Mouse (Mus musculus) liver, adult 2 months (tissue): ENCODE measurements at regions not wholly inside any gene's neighbourhood (a gene's known extent, or its start where the extent isn't known, plus 50 kb on each side); places are given as distances from the start of the nearest gene placed in this dataset.

Source experiments
- DNase-seq: peaks from one replicate; pipeline ENCODE4 v3.0.0-alpha.2; 2011; ENCODE audit warnings: low read depth, low spot score; ENCODE audit errors: extremely low read depth
- H3K27ac ChIP-seq: fragments of 200-500 bp; replicated peaks from 2 replicates; pipeline ENCODE4 v1.5.1; 2012; ENCODE audit warnings: low read depth, mild to moderate bottlenecking, control low read depth, inconsistent platforms, low read length; ENCODE audit not compliant: insufficient read depth
- H3K27me3 ChIP-seq: fragments of 200-500 bp; 2 replicates; pipeline ENCODE4 v1.6.1; 2012; ENCODE audit warnings: mild to moderate bottlenecking, moderate library complexity, low read length, inconsistent platforms; ENCODE audit not compliant: control insufficient read depth, insufficient read depth
- H3K36me3 ChIP-seq: fragments of 200-500 bp; 2 replicates; pipeline ENCODE4 v1.6.1; 2012; ENCODE audit warnings: low read length, inconsistent platforms; ENCODE audit not compliant: control insufficient read depth, insufficient read depth
- H3K4me1 ChIP-seq: fragments of 200-500 bp; 2 replicates; pipeline ENCODE4 v1.6.1; 2011; ENCODE audit warnings: low read length; ENCODE audit not compliant: control insufficient read depth, insufficient read depth
- H3K4me3 ChIP-seq: fragments of 200-500 bp; 2 replicates; pipeline ENCODE4 v1.5.1; 2011; ENCODE audit warnings: low read depth, mild to moderate bottlenecking, control low read depth, low read length, moderate library complexity; ENCODE audit not compliant: insufficient read depth
- H3K79me2 ChIP-seq: fragments of 200-500 bp; 2 replicates; pipeline ENCODE4 v1.6.1; 2012; ENCODE audit warnings: inconsistent platforms, mild to moderate bottlenecking, low read length, moderate library complexity; ENCODE audit not compliant: control insufficient read depth, insufficient read depth
- H3K9ac ChIP-seq: fragments of 200-500 bp; 2 replicates; pipeline ENCODE4 v1.6.1; 2012; ENCODE audit warnings: low read depth, mild to moderate bottlenecking, control low read depth, inconsistent platforms, low read length
- CTCF ChIP-seq: fragments of 200-500 bp; IDR thresholded peaks from 2 replicates; pipeline ENCODE4 v1.5.1; 2011; ENCODE audit warnings: low read depth, low read length, control low read depth
- POLR2A ChIP-seq: fragments of 200-500 bp; IDR thresholded peaks from 2 replicates; pipeline ENCODE4 v1.6.1; 2011; ENCODE audit warnings: low read length, control low read depth; ENCODE audit not compliant: insufficient read depth; ENCODE audit errors: extremely low read depth
- WGBS: fragments of 180-500 bp; shearing (Covaris S2); methylation state at CpG from one replicate; pipeline ENCODE4 v1.1.7; 2018; 5-methylcytosine and 5-hydroxymethylcytosine counted together

GRCm38 (mm10) chr8:92747086-92747485 lies 73.0 kb downstream of the Irx6 start:
- Histone ChIP-seq H3K4me1 (no peaks in the 10 kb centered on the region), H3K27me3 (no peaks in the 10 kb centered on the region), H3K9ac (no peak overlapping the region), H3K27ac (no peak overlapping the region), H3K4me3 (no peak overlapping the region), H3K79me2 (no peaks in the 10 kb centered on the region), H3K36me3 (no peaks in the 10 kb centered on the region)
- no peak for TF ChIP-seq CTCF
- DNase-seq = no peak
- 70% methylated on average over 7 of the region's 7 CpGs for WGBS

- Histone ChIP-seq H3K4me3 (no peak overlapping the region), H3K79me2 (no peaks in the 10 kb centered on the region), H3K4me1 (no peaks in the 10 kb centered on the region), H3K36me3 (no peaks in the 10 kb centered on the region), H3K27ac (no peak overlapping the region), H3K9ac (no peak overlapping the region), H3K27me3 (no peaks in the 10 kb centered on the region)
- 78% methylated on average over 6 of the region's 6 CpGs for WGBS
- TF ChIP-seq CTCF (no peak), POLR2A (no peak)
- no peak for DNase-seq
Observed at GRCm38 (mm10) chr8:92747951-92748350, 73.9 kb downstream of the Irx6 start.

- Histone ChIP-seq H3K27me3 (peaks cover 7% of the 10 kb centered on the region; the same call in 1 of the 2 replicates), H3K79me2 (no peaks in the 10 kb centered on the region), H3K9ac (no peak overlapping the region), H3K36me3 (no peaks in the 10 kb centered on the region), H3K4me3 (no peak overlapping the region), H3K4me1 (no peaks in the 10 kb centered on the region), H3K27ac (no peak overlapping the region)
- DNase-seq = no peak
- no peak for TF ChIP-seq POLR2A
- no peak for TF ChIP-seq CTCF
- WGBS = 67% methylated on average over 3 of the region's 3 CpGs
Observed at GRCm38 (mm10) chr8:92759848-92760247, 67.2 kb upstream of the Mmp2 start.

GRCm38 (mm10) chr8:92760933-92761332 lies 66.2 kb upstream of the Mmp2 start:
- Histone ChIP-seq H3K27me3 (peaks cover 7% of the 10 kb centered on the region; the same call in 1 of the 2 replicates), H3K4me1 (no peaks in the 10 kb centered on the region), H3K4me3 (no peak overlapping the region), H3K36me3 (no peaks in the 10 kb centered on the region), H3K9ac (no peak overlapping the region), H3K79me2 (no peaks in the 10 kb centered on the region), H3K27ac (no peak overlapping the region)
- TF ChIP-seq POLR2A (no peak), CTCF (no peak)
- 92% methylated on average over 6 of the region's 6 CpGs for WGBS
- DNase-seq = no peak

GRCm38 (mm10) chr8:92761959-92762600 lies 65.0 kb upstream of the Mmp2 start:
- no peaks in the 10 kb centered on the region for H3K36me3 ChIP-seq
- H3K4me1 ChIP-seq = no peaks in the 10 kb centered on the region
- 8% methylated on average over 18 of the region's 18 CpGs for WGBS
- no peak overlapping the region for H3K9ac ChIP-seq
- no peaks in the 10 kb centered on the region for H3K79me2 ChIP-seq
- no peak for DNase-seq
- peaks cover 7% of the 10 kb centered on the region; the same call in 1 of the 2 replicates for H3K27me3 ChIP-seq
- TF ChIP-seq CTCF (no peak), POLR2A (no peak)
- H3K4me3 ChIP-seq = no peak overlapping the region
- no peak overlapping the region for H3K27ac ChIP-seq

- H3K9ac ChIP-seq = no peak overlapping the region
- H3K79me2 ChIP-seq = no peaks in the 10 kb centered on the region
- WGBS = 43% methylated on average over 14 of the region's 14 CpGs
- H3K27ac ChIP-seq = no peak overlapping the region
- TF ChIP-seq POLR2A (no peak), CTCF (no peak)
- 0 out of 2 replicates have a peak, but pooled peaks cover 3% of the 10 kb centered on the region for H3K27me3 ChIP-seq
- H3K4me3 ChIP-seq = peak overlapping the region; percentile 51
- peak; percentile 28 for DNase-seq
- no peaks in the 10 kb centered on the region for H3K36me3 ChIP-seq
- H3K4me1 ChIP-seq = no peaks in the 10 kb centered on the region
Observed at GRCm38 (mm10) chr8:92771856-92772650, 55.0 kb upstream of the Mmp2 start.
